Mouse (Mus musculus): ENCODE measurements around the gene Fam102a. TPM values are rescaled to one million over a fixed set of nuclear protein-coding genes. Genes with fewer than 3 reads are reported as not detected.

Gene Fam102a
- polyA plus RNA-seq, 1 experiment: 40.2 TPM

DNA sequence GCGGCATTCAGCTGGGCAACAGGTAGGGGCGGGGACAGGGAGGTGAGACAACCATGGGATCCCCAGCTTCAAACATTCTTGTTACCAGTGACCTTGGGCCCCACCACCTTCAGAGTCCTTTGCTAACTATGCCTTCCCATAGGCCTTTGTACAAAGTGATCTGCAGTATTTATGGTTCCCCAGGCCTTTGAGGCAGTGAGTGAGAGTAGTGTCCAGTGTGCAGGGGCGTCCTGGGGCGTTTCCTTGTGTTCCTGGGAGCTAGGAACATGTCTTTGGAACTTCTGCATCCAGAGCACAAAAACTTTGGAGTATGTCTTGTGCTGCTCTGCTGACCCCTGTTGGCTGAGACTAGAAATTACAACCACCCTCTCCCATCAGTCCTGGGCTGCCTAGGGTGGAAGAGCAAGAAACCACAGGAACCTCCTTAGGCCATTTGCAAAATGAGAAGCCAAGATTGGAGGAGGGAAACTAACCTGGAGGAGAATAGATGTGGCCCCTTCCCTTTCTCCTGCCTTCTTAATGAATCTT, 31.5 kb downstream of the Fam102a start:
- 40% methylated on average over 4 of the region's 4 CpGs for WGBS

DNA sequence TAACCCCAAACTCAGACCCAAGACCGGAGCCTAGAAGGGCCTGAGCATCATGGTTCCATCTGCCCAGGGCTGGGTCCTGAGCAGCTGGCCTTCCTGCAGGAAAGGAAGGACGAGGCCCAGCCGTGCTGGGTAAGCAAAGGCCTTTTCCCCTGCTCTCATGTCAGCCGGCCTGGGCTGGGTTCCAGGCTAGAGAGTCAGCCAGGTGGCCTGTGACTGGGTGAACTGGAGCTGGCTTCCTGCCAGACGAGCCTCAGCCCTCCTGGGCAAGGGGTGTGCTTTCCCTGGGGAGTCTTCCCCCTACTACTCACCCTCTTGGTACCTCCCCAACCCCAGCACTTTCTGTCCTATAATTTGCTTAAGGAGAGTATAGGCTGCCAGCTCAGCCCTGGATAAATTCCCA, 33.0 kb downstream of the Fam102a start:
- DNase-seq: peak; percentile 56 to 63
- no peaks in the 10 kb centered on the region for H3K27me3 ChIP-seq (ENCODE audit: control insufficient read depth, insufficient read depth, low read length)
- peaks cover 17% of the 10 kb centered on the region for H3K4me1 ChIP-seq (ENCODE audit: control insufficient read depth, insufficient read depth, low read length)
- H3K27ac ChIP-seq (ENCODE audit: insufficient read depth, low read length): peak overlapping the region; percentile 75
- H3K4me3 ChIP-seq (replicated peaks; ENCODE audit: insufficient read depth, low read depth, low read length): no peak overlapping the region
- 8% methylated on average over 5 of the region's 5 CpGs for WGBS
- TF ChIP-seq CTCF (IDR thresholded peaks at IDR 0.05; ENCODE audit: borderline replicate concordance, insufficient read depth, low read depth, low read length) (no peak), POLR2A (IDR thresholded peaks at IDR 0.05; ENCODE audit: borderline replicate concordance, insufficient read depth, low read length) (no peak)

More for the DNA sequence above, 31.5 kb downstream of the Fam102a start:
- no peaks in the 10 kb centered on the region for H3K27me3 ChIP-seq (ENCODE audit: control insufficient read depth, insufficient read depth, low read length)
- peak; percentile 71 to 72 for DNase-seq
- H3K4me3 ChIP-seq (replicated peaks; ENCODE audit: insufficient read depth, low read depth, low read length): no peak overlapping the region
- no peak overlapping the region for H3K27ac ChIP-seq (ENCODE audit: insufficient read depth, low read length)
- H3K4me1 ChIP-seq (ENCODE audit: control insufficient read depth, insufficient read depth, low read length): peaks cover 10% of the 10 kb centered on the region
- TF ChIP-seq CTCF (IDR thresholded peaks at IDR 0.05; ENCODE audit: borderline replicate concordance, insufficient read depth, low read depth, low read length) (peak; percentile 95), POLR2A (IDR thresholded peaks at IDR 0.05; ENCODE audit: borderline replicate concordance, insufficient read depth, low read length) (no peak)

DNA sequence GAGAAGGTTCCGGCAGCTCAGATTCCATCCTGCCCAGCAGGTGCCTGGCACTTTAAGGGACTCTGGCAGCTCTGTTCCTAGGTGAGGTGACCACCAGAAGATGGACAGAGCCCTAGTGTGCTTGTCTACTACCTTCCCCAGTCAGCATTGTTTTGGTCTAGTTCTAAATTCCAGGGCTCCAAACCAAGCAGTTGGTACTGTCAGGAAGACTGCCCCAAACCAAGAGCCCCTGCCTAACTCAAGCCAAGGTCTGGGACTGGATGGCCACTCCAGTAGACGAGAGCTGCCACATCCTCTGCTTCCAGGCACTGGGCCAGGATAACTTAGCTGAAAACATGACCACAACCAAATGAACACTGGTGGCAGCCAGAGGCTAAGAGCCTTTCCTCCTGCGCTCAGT, 33.8 kb downstream of the Fam102a start:
- H3K4me3 ChIP-seq (replicated peaks; ENCODE audit: insufficient read depth, low read depth, low read length): no peak overlapping the region
- no peak for DNase-seq
- TF ChIP-seq CTCF (IDR thresholded peaks at IDR 0.05; ENCODE audit: borderline replicate concordance, insufficient read depth, low read depth, low read length) (no peak), POLR2A (IDR thresholded peaks at IDR 0.05; ENCODE audit: borderline replicate concordance, insufficient read depth, low read length) (no peak)

DNA sequence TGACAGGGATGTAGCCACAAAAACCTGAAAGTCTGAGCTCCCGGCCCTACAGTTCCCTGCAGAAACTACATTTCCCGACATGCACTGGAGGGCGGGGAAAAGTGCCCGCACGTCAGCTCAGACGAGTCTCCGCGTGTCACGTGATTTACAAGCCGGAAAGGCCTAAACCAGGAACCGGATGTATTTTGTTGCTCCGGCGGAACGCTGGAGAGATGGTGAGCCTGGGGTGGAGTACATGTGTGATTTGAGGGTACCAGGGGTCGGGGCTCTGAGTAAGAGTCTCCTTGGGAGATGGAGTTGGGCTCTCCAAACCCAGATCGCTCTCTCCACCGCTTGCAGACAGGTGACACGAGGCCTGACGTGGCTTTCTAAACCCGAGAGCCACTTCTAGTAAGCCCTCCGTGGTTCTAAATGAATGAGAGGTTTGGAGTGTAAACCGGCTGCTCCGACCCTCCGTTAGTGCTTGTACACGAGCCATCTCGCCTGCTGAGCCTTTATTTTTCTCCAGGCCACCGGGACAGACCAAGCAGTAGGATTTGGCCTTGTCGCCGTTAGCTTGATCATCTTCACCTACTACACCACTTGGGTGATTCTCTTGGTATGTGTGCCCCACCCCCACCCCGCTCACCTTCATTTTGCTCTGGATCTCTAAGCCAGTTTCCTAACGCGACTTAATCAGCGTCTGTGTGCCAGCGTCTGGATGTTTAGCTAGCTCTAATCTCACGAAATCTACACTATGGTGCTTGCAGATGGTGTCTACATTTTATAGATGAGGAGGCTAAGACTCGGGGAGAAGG, 35.8 kb downstream of the Fam102a start, which contains the start of gene Dpm2:
Gene Dpm2 (plus strand): TSS at position 161 of the 797 bp plus-strand sequence.
- DNase-seq: peak; percentile 91 to 93
- WGBS: under 1% methylated on average over 36 of the region's 36 CpGs
- TF ChIP-seq POLR2A (IDR thresholded peaks at IDR 0.05; ENCODE audit: borderline replicate concordance, insufficient read depth, low read length) (peak; percentile 95; the same call in 1 of the 2 replicates), CTCF (IDR thresholded peaks at IDR 0.05; ENCODE audit: borderline replicate concordance, insufficient read depth, low read depth, low read length) (no peak)
- H3K4me1 ChIP-seq (ENCODE audit: control insufficient read depth, insufficient read depth, low read length): peaks cover 17% of the 10 kb centered on the region
- H3K27ac ChIP-seq (ENCODE audit: insufficient read depth, low read length): peak within 1 kb of the TSS; percentile 42; the same call in 1 of the 2 replicates
- H3K27me3 ChIP-seq (ENCODE audit: control insufficient read depth, insufficient read depth, low read length): no peaks in the 10 kb centered on the region
- H3K4me3 ChIP-seq (replicated peaks; ENCODE audit: insufficient read depth, low read depth, low read length): peak within 1 kb of the TSS; percentile 83

More for the DNA sequence above, 33.8 kb downstream of the Fam102a start:
- WGBS: 37% methylated on average over 3 of the region's 3 CpGs
- peaks cover 17% of the 10 kb centered on the region for H3K4me1 ChIP-seq (ENCODE audit: control insufficient read depth, insufficient read depth, low read length)
- no peaks in the 10 kb centered on the region for H3K27me3 ChIP-seq (ENCODE audit: control insufficient read depth, insufficient read depth, low read length)
- H3K27ac ChIP-seq (ENCODE audit: insufficient read depth, low read length): no peak overlapping the region

DNA sequence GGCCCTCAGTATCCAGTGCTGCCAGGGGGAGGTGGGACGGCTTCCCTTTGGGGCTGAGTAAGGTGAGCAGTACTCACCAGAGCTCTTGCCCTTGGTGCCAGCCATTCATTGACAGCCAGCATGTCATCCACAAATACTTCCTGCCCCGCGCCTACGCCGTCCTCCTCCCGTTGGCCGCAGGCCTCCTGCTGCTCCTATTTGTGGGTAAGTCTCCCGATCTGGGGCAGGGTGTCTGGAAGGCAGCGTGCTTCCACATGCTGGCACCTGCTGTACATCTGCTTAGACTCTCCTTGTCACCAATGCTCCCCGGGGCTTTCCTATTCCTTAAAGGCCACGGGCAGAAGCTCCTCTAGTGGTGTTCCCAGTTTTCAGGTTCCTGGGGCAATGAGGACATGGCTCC, 37.1 kb downstream of the Fam102a start:
- Histone ChIP-seq H3K27me3 (ENCODE audit: control insufficient read depth, insufficient read depth, low read length) (no peaks in the 10 kb centered on the region), H3K4me1 (ENCODE audit: control insufficient read depth, insufficient read depth, low read length) (peaks cover 17% of the 10 kb centered on the region), H3K27ac (ENCODE audit: insufficient read depth, low read length) (no peak overlapping the region), H3K4me3 (replicated peaks; ENCODE audit: insufficient read depth, low read depth, low read length) (no peak overlapping the region)
- WGBS: 82% methylated on average over 11 of the region's 11 CpGs
- no peak for DNase-seq
- TF ChIP-seq CTCF (IDR thresholded peaks at IDR 0.05; ENCODE audit: borderline replicate concordance, insufficient read depth, low read depth, low read length) (no peak), POLR2A (IDR thresholded peaks at IDR 0.05; ENCODE audit: borderline replicate concordance, insufficient read depth, low read length) (no peak)

DNA sequence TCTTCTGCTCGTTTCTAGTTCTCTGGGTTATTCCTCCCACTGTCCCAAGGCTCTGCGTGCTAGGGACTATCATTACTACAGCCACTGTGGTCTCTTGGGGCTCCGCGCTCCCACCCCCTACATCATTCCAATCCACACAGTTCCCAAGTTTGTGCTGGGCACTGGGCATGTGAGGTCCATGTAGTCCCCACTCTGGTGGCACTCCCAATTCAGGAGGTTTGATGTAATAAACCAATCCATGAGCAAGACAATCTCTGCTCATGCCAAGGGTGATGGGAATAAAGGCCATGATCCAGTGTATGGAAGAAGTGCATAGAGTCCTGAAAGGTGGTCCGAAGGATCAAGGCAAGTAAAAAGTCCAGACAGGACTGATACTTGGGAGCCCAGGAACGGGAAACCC, 39.4 kb downstream of the Fam102a start, which contains the start of gene Pip5kl1:
Gene Pip5kl1 (plus strand): TSS at position 301 of the 400 bp plus-strand sequence.
- no peaks in the 10 kb centered on the region for H3K27me3 ChIP-seq (ENCODE audit: control insufficient read depth, insufficient read depth, low read length)
- no peak for DNase-seq
- peak within 1 kb of the TSS; percentile 61 for H3K4me3 ChIP-seq (replicated peaks; ENCODE audit: insufficient read depth, low read depth, low read length)
- peaks cover 8% of the 10 kb centered on the region; the same call in 1 of the 2 replicates for H3K4me1 ChIP-seq (ENCODE audit: control insufficient read depth, insufficient read depth, low read length)
- TF ChIP-seq POLR2A (IDR thresholded peaks at IDR 0.05; ENCODE audit: borderline replicate concordance, insufficient read depth, low read length) (no peak), CTCF (IDR thresholded peaks at IDR 0.05; ENCODE audit: borderline replicate concordance, insufficient read depth, low read depth, low read length) (no peak)
- peak within 1 kb of the TSS; percentile 2; the same call in 1 of the 2 replicates for H3K27ac ChIP-seq (ENCODE audit: insufficient read depth, low read length)
- 74% methylated on average over 6 of the region's 6 CpGs for WGBS

DNA sequence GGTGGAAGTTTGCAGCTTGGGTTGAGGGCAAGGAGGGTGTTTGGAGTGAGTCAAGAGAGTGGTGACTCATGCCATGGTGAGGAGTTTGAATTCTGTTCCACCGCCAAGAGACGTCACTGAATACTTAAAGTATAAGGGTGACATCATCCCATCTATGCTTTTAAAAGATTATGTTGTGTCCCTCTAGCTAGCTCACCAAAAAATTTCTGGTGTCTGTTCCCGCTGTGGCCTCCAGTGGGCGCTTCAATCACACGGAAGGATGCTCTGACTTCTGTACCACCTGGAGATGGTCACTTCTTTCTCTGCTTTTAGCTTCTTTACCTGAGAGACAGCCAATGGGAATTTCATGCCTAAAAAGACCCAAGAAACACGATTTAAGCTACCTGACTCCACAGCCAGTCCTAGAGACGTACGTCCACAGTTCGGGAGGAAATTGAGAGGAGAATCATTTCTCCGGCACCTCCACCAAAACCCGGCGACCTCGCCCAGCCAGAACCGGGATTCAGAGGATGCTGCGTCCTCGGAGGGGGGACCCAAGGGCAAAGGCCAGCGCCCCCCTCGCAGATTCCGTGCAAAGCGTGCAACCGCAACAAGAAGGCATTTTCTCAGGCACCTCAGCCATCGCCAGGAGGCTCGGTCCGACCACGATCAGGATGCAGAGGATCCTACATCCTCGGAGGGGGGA, 39.9 kb downstream of the Fam102a start:
- DNase-seq: peak; percentile 79 to 85
- Histone ChIP-seq H3K4me1 (ENCODE audit: control insufficient read depth, insufficient read depth, low read length) (peaks cover 8% of the 10 kb centered on the region; the same call in 1 of the 2 replicates), H3K27me3 (ENCODE audit: control insufficient read depth, insufficient read depth, low read length) (no peaks in the 10 kb centered on the region), H3K27ac (ENCODE audit: insufficient read depth, low read length) (peak overlapping the region; percentile 2; the same call in 1 of the 2 replicates), H3K4me3 (replicated peaks; ENCODE audit: insufficient read depth, low read depth, low read length) (peak overlapping the region; percentile 61)
- WGBS: under 1% methylated on average over 26 of the region's 26 CpGs
- TF ChIP-seq CTCF (IDR thresholded peaks at IDR 0.05; ENCODE audit: borderline replicate concordance, insufficient read depth, low read depth, low read length) (peak; percentile 81), POLR2A (IDR thresholded peaks at IDR 0.05; ENCODE audit: borderline replicate concordance, insufficient read depth, low read length) (no peak)
